Mouse (Mus musculus) mouse embryonic stem cell (cell line): Measurements from ENCODE around the gene Trappc3.

ENCODE experiments used
- in situ Hi-C, 2 experiments: fragments of 300-500 bp; cut with MboI; formaldehyde crosslinking; loops; 1 replicate in 1 of 2; 3 replicates in 1 of 2; pipeline ENCODE4 v1.14.3; 2019 to 2020; ENCODE audit warnings: low sequenced_read_pairs in 2 of 2, low pct_unique_long_range_greater_than_20kb in 1 of 2, mixed read lengths in 1 of 2; ENCODE audit not compliant: unreplicated experiment in 1 of 2

Gene Trappc3

GRCm38 (mm10) chr4:126301584-126302309, 39.6 kb downstream of the Trappc3 start:
- in situ Hi-C loops = loop anchor here in 1 of 2 experiments (10.0 kb wide), 1 partner anchor 77 kb away; no protein-coding TSS in a partner anchor

- in situ Hi-C loops = loop anchor here in 1 of 2 experiments (10.0 kb wide), 1 partner anchor 79 kb away; no protein-coding TSS in a partner anchor
Observed at GRCm38 (mm10) chr4:126303877-126304276, 41.8 kb downstream of the Trappc3 start.

- in situ Hi-C loops = loop anchor here (5.0 to 10.0 kb wide), 2 partner anchors 78 to 81 kb away; no protein-coding TSS in a partner anchor
Observed at GRCm38 (mm10) chr4:126305428-126305827, 43.3 kb downstream of the Trappc3 start.

- in situ Hi-C loops = loop anchor here (5.0 to 10.0 kb wide), 2 partner anchors 79 to 81 kb away; no protein-coding TSS in a partner anchor
Observed at GRCm38 (mm10) chr4:126306058-126306457, 43.9 kb downstream of the Trappc3 start.

- in situ Hi-C loops = loop anchor here (5.0 to 10.0 kb wide), 2 partner anchors 80 to 82 kb away; no protein-coding TSS in a partner anchor
Observed at GRCm38 (mm10) chr4:126306827-126307226, 44.7 kb downstream of the Trappc3 start.

- in situ Hi-C loops = loop anchor here (5.0 to 10.0 kb wide), 2 partner anchors 82 to 85 kb away; no protein-coding TSS in a partner anchor
Observed at GRCm38 (mm10) chr4:126309211-126309921, 47.2 kb downstream of the Trappc3 start.

- in situ Hi-C loops = loop anchor here (5.0 to 10.0 kb wide), 2 partner anchors 83 to 85 kb away; no protein-coding TSS in a partner anchor
Observed at GRCm38 (mm10) chr4:126309922-126310309, 47.8 kb downstream of the Trappc3 start.

GRCm38 (mm10) chr4:126310344-126310743, 48.2 kb downstream of the Trappc3 start:
- in situ Hi-C loops = no loop called here

GRCm38 (mm10) chr4:126311566-126312200, 49.6 kb downstream of the Trappc3 start:
- in situ Hi-C loops = no loop called here

- in situ Hi-C loops = no loop called here
Observed at GRCm38 (mm10) chr4:126313202-126313601, 51.1 kb downstream of the Trappc3 start.

GRCm38 (mm10) chr4:126314393-126314792, 52.3 kb downstream of the Trappc3 start:
- in situ Hi-C loops = no loop called here

GRCm38 (mm10) chr4:126315931-126316330, 53.8 kb downstream of the Trappc3 start:
- in situ Hi-C loops = no loop called here

GRCm38 (mm10) chr4:126316443-126317040, 54.4 kb downstream of the Trappc3 start:
- in situ Hi-C loops = no loop called here

- in situ Hi-C loops = no loop called here
Observed at GRCm38 (mm10) chr4:126319806-126320205, 57.7 kb downstream of the Trappc3 start.

GRCm38 (mm10) chr4:126321111-126321853, 59.2 kb downstream of the Trappc3 start, which contains the start of gene Adprhl2:
Gene Adprhl2 (minus strand): TSS chr4:126321703.
- in situ Hi-C loops = no loop called here

GRCm38 (mm10) chr4:126321854-126322511, 59.9 kb downstream of the Trappc3 start:
- in situ Hi-C loops = no loop called here

GRCm38 (mm10) chr4:126322646-126323045, 60.5 kb downstream of the Trappc3 start:
- in situ Hi-C loops = no loop called here
